Mouse (Mus musculus) forebrain, embryonic 15.5 days (tissue): ENCODE results near the gene Rnaseh2a. TPM values are rescaled to one million over a fixed set of nuclear protein-coding genes. Genes with fewer than 3 reads are reported as not detected.

Source experiments
- ATAC-seq: fragments of 200-750 bp; cut with Nextera tagmentation; replicated peaks from 2 replicates; pipeline ENCODE4 v1.8.0; 2017; ENCODE audit warnings: mild to moderate bottlenecking, moderate TSS enrichment, moderate library complexity
- H3K27ac ChIP-seq: fragments of 300-500 bp; sonication (generic); replicated peaks from 2 replicates; pipeline ENCODE4 v1.5.1; 2015; ENCODE audit warnings: mild to moderate bottlenecking, inconsistent platforms
- H3K27me3 ChIP-seq: fragments of 300-500 bp; sonication (generic); 2 replicates; pipeline ENCODE4 v1.6.1; 2015; ENCODE audit warnings: inconsistent platforms
- H3K36me3 ChIP-seq: fragments of 300-500 bp; sonication (generic); 2 replicates; pipeline ENCODE4 v1.6.1; 2015; ENCODE audit warnings: mild to moderate bottlenecking, inconsistent platforms
- H3K4me1 ChIP-seq: fragments of 300-500 bp; sonication (generic); 2 replicates; pipeline ENCODE4 v1.6.1; 2015; ENCODE audit warnings: inconsistent platforms
- H3K4me2 ChIP-seq: fragments of 300-500 bp; sonication (generic); replicated peaks from 2 replicates; pipeline ENCODE4 v1.6.1; 2015; ENCODE audit warnings: mild to moderate bottlenecking, inconsistent platforms
- H3K4me3 ChIP-seq: fragments of 300-500 bp; sonication (generic); 2 replicates; pipeline ENCODE4 v1.5.1; 2015; ENCODE audit warnings: mild to moderate bottlenecking, inconsistent platforms
- H3K9ac ChIP-seq: fragments of 300-500 bp; sonication (generic); replicated peaks from 2 replicates; pipeline ENCODE4 v1.6.1; 2015; ENCODE audit warnings: mild to moderate bottlenecking, inconsistent platforms
- H3K9me3 ChIP-seq: fragments of 300-500 bp; sonication (generic); 2 replicates; pipeline ENCODE4 v1.6.1; 2016; ENCODE audit warnings: inconsistent platforms
- WGBS: fragments of 180-500 bp; shearing (Covaris S2); methylation state at CpG from one replicate; pipeline ENCODE4 v1.1.7; 2015; ENCODE audit warnings: mixed read lengths; 5-methylcytosine and 5-hydroxymethylcytosine counted together
- polyA plus RNA-seq: library from polyadenylated mRNA; unstranded; fragments of >200 nt; fragmentation: Nextera tagmentation; extraction: Ambion mirVana; gene quantifications from 2 replicates; pipeline ENCODE4 v1.2.1, GENCODE M21; 2015

Rnaseh2a gene
- polyA plus RNA-seq, 1 experiment from 2014 or later = 98.5 TPM

DNA sequence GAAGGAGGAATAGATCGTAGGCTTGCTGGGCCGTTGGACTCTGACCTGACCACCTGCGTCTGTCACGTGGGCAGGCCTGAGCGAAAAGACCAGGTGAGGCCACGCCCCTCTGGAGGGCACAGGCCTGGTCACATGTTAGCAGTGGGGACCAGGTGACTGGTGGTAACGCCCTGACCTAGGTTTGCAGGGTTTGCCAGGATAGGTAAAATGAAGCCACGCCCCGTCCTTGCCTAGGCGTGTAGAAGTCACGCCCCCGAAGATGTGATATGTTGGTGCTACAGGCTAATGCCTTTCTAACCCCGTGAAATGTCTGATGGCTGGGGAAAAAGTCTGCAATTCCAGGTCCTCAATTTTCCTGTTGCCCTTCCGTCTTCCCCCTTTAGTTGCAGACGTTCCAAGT is 21.3 kb upstream of the Rnaseh2a start:
- peak overlapping the region; percentile 67 for H3K9ac ChIP-seq
- peak; percentile 19; the same call in 1 of the 2 replicates for ATAC-seq
- peaks cover 12% of the 10 kb centered on the region; the same call in 1 of the 2 replicates for H3K27me3 ChIP-seq
- H3K27ac ChIP-seq = peak overlapping the region; percentile 56
- no peaks in the 10 kb centered on the region for H3K9me3 ChIP-seq
- H3K4me2 ChIP-seq = peak overlapping the region; percentile 92
- under 1% methylated on average over 15 of the region's 15 CpGs for WGBS
- H3K4me1 ChIP-seq = peaks cover 20% of the 10 kb centered on the region
- H3K36me3 ChIP-seq = 0 out of 2 replicates have a peak, but pooled peaks cover 3% of the 10 kb centered on the region
- peak overlapping the region; percentile 61 for H3K4me3 ChIP-seq

DNA sequence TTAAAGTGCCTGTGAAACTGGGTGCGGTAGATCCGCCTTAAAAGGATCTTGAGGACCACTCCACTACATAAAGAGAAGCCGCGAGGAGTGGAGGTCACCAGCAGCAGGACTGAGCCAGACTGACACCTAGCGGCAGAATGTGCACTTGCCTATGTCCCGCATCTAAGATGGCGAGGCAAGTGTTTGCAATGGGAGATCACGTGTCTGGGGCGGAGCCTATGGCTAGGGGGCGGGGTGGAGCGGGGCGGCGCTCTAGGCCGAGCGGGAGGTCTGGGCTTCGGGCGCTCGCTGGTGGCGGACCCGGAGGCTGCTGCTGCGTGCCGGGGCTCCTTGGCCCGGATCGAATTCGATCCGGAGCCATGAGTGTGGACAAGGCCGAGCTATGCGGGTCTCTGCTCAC is 20.8 kb upstream of the Rnaseh2a start, which contains the start of gene Hook2:
Gene Hook2 (plus strand): TSS at position 255 of the 400 bp plus-strand sequence.
- Histone ChIP-seq H3K9ac (peak within 1 kb of the TSS; percentile 67), H3K4me1 (peaks cover 25% of the 10 kb centered on the region), H3K9me3 (no peaks in the 10 kb centered on the region), H3K27me3 (peaks cover 12% of the 10 kb centered on the region; the same call in 1 of the 2 replicates), H3K36me3 (0 out of 2 replicates have a peak, but pooled peaks cover 3% of the 10 kb centered on the region), H3K4me3 (peak within 1 kb of the TSS; percentile 61), H3K4me2 (peak within 1 kb of the TSS; percentile 92), H3K27ac (peak within 1 kb of the TSS; percentile 90)
- ATAC-seq = peak; percentile 92
- WGBS = under 1% methylated on average over 28 of the region's 28 CpGs

DNA sequence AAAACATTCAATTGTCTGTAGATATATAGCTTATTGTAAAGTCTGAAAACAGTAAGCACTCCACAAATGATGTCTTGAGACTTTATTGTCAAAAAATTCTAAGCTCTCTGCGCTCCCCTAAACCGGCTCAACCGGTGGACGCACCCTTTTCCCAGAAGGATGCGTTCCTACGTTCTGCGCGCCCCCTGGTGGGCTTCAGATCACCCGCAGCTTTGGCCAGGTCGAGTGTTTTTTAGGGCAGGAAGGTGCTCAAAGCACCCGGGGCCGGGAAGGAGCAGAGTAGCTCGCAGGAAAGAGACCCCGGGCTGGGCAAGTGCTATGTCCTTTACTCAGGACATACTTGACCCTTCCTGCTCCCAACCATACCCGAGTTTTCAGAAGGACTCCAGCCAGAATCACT is 20.2 kb upstream of the Rnaseh2a start:
- Histone ChIP-seq H3K4me3 (peak overlapping the region; percentile 61), H3K4me1 (peaks cover 30% of the 10 kb centered on the region), H3K4me2 (peak overlapping the region; percentile 92), H3K9ac (peak overlapping the region; percentile 67), H3K27me3 (peaks cover 12% of the 10 kb centered on the region; the same call in 1 of the 2 replicates), H3K27ac (peak overlapping the region; percentile 90), H3K36me3 (no peaks in the 10 kb centered on the region), H3K9me3 (no peaks in the 10 kb centered on the region)
- 0% methylated on average over 15 of the region's 15 CpGs for WGBS
- ATAC-seq = peak; percentile 58

DNA sequence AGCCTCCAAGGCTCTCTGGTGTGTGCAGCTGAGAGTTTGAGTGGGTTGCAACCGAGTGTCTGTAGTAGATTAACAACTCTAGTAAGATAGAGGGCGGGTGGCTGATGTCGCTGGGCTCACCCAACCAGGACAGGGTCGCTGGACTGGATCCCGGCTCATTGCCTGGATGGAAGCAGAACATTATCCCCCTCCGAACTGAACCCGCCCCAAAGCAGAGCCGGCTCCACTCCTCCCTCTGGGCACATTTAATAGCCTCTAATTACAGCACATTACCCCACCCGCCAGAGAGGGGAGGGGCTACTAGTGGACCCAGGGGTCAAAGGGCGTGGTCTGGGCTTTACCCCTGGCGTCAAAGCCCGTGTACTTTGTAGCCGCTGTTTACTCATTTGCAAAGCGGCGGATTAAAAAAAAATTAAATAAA is 19.8 kb upstream of the Rnaseh2a start:
- H3K4me3 ChIP-seq = peak overlapping the region; percentile 61; the same call in 1 of the 2 replicates
- ATAC-seq = no peak
- no peaks in the 10 kb centered on the region for H3K9me3 ChIP-seq
- peaks cover 34% of the 10 kb centered on the region for H3K4me1 ChIP-seq
- peaks cover 12% of the 10 kb centered on the region; the same call in 1 of the 2 replicates for H3K27me3 ChIP-seq
- peak overlapping the region; percentile 92 for H3K4me2 ChIP-seq
- no peaks in the 10 kb centered on the region for H3K36me3 ChIP-seq
- H3K9ac ChIP-seq = 0 out of 2 replicates have a peak overlapping the region, but pooled peaks have one; percentile 67
- H3K27ac ChIP-seq = no peak overlapping the region
- WGBS = 13% methylated on average over 15 of the region's 15 CpGs

DNA sequence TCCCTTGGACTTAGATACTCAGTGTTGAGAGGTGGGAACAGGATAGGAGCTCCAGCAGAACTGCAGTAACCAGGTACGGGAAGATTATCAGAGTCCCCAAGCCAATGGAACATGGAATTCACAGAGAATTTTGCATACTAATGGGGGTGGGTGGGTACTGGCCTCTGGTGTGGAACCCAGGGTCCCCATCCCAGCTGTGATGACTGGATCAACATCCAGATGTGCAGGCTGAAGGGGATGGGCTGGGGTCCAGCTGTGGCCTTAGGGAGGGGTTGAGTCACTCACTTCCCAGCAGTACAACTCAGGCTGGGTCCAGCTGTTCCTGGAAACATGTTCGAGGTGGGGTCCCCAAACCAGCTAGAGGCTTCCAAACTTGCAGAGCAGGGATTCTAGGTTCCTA is 18.3 kb upstream of the Rnaseh2a start:
- no peak overlapping the region for H3K9ac ChIP-seq

DNA sequence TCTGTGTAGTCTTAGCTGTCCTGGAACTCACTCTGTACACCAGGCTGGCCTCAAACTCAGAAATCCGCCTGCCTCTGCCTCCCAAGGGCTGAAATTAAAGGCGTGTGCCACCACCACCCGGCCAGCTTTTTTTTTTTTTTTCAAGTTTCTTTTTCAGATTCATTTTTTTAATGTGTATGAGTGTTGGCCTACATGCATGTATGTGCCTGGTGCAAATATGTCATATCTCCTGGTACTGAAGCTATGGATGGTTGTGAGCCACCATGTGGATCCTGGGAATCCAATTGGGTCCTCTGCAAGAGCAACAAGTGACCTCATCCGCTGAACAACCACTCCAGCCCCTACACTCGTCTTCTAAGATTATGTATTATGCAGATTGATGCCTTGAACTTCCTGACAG is 17.8 kb upstream of the Rnaseh2a start:
- no peak overlapping the region for H3K4me3 ChIP-seq
- 85% methylated on average over 5 of the region's 5 CpGs for WGBS

More for the DNA sequence above, 18.3 kb upstream of the Rnaseh2a start:
- Histone ChIP-seq H3K9me3 (no peaks in the 10 kb centered on the region), H3K27me3 (peaks cover 12% of the 10 kb centered on the region; the same call in 1 of the 2 replicates), H3K36me3 (no peaks in the 10 kb centered on the region), H3K4me3 (no peak overlapping the region), H3K4me2 (no peak overlapping the region), H3K27ac (no peak overlapping the region), H3K4me1 (peaks cover 34% of the 10 kb centered on the region)
- WGBS = 67% methylated on average over 2 of the region's 2 CpGs
- no peak for ATAC-seq

DNA sequence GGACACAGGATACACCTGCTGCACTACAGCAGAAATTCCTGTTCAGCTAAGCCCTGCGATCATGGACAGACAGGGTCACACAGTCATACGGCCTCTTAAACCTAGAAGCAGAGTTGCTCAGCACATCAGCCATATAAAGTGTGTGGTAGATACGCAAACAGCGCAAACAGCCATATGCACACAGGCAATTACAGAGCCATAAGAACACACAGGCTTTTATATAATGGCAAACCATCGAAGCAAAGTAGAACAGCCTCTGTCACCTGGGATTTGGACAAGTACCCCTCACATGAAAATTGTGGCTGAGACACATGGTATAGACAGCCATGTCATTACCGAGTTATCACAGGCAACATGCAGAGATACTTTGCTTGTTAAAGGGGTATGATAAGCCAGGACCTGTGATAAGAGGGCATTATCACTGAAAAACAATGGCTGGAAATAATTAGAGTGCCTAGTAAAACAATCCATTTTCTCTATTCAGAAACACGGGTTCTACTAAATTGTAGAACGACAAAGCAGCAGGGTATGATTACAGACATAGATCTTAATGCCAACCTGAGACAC is 16.9 kb upstream of the Rnaseh2a start:
- peak overlapping the region; percentile 99 for H3K4me2 ChIP-seq
- no peaks in the 10 kb centered on the region for H3K36me3 ChIP-seq
- ATAC-seq = no peak
- peak overlapping the region; percentile 85 for H3K27ac ChIP-seq
- H3K9me3 ChIP-seq = no peaks in the 10 kb centered on the region
- peaks cover 33% of the 10 kb centered on the region for H3K4me1 ChIP-seq
- peaks cover 12% of the 10 kb centered on the region; the same call in 1 of the 2 replicates for H3K27me3 ChIP-seq
- peak overlapping the region; percentile 61 for H3K9ac ChIP-seq
- peak overlapping the region; percentile 60 for H3K4me3 ChIP-seq
- WGBS = 33% methylated on average over 8 of the region's 8 CpGs

More for the DNA sequence above, 17.8 kb upstream of the Rnaseh2a start:
- Histone ChIP-seq H3K4me1 (peaks cover 34% of the 10 kb centered on the region), H3K36me3 (no peaks in the 10 kb centered on the region), H3K4me2 (no peak overlapping the region), H3K9ac (no peak overlapping the region), H3K27me3 (peaks cover 12% of the 10 kb centered on the region; the same call in 1 of the 2 replicates), H3K9me3 (no peaks in the 10 kb centered on the region), H3K27ac (no peak overlapping the region)
- no peak for ATAC-seq

DNA sequence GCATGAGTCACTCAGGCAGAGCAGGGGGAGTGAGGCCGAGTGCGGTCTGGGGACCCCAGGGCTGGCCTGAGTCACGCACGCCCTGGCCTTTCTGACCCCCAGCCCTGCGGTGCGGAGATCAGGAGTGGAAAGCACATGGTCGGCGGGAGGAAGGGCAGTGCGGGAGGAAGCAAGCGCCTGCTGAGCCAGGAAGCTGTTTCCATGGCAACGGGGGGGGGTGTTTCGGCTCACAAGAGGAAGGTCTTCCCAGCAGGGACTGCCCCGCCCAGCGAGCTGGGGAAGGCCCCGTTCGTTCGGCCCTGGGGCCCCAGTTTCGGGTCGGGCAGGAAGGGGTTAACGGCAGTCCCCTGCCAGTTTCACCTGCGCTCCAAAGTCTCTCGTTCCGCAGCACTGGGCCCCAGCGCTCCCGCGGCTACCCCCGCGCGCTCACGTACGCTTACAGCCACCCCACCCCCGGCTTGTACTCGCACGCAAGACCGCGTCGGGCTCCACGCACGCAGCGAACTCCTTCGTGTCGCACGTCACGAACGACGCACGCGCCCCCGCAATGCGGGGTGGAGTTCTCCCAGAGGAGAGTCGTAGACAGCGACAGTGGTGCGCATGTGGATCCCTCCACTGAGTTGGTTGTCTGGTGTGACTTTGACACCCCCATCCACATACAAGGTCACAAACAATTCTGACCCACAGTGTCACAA is 16.3 kb upstream of the Rnaseh2a start:
- no peaks in the 10 kb centered on the region for H3K9me3 ChIP-seq
- H3K4me3 ChIP-seq = peak overlapping the region; percentile 60
- peaks cover 12% of the 10 kb centered on the region; the same call in 1 of the 2 replicates for H3K27me3 ChIP-seq
- peak overlapping the region; percentile 85 for H3K27ac ChIP-seq
- WGBS = under 1% methylated on average over 53 of the region's 53 CpGs
- H3K36me3 ChIP-seq = no peaks in the 10 kb centered on the region
- peak overlapping the region; percentile 99 for H3K4me2 ChIP-seq
- ATAC-seq = peak; percentile 62
- H3K9ac ChIP-seq = peak overlapping the region; percentile 61
- peaks cover 32% of the 10 kb centered on the region for H3K4me1 ChIP-seq

DNA sequence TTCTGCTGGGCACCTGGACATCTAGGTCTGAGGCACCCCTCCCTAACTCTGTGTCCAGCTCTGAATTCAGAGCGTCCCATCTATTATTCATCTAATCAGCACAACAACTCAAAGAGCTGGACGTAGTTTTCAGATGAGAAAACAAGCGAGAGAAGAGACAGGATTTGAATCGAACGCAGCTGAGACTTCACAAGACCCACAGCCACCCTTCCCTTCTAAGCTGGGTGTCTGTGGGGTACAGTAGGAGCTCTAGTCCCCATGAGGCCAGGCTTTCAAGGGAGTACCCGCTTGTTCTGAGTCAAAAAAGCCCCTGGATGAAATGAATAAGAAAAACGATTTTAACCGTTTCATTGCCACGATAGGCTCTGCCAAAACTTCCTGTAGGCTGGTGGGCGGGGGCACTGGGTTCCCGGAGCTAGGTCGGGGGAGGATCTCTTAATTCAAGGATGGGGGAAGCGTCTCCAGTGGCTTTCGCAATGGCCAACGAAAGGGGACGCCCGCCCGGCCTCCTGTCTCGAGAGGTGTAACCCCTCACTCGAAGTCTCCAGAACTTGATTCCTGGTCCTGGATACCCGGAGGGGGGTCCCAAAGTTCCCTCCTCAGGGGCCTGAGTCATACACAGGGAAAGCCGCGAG is 15.6 kb upstream of the Rnaseh2a start:
- Histone ChIP-seq H3K27me3 (peaks cover 12% of the 10 kb centered on the region; the same call in 1 of the 2 replicates), H3K4me1 (peaks cover 35% of the 10 kb centered on the region)
- under 1% methylated on average over 23 of the region's 23 CpGs for WGBS

DNA sequence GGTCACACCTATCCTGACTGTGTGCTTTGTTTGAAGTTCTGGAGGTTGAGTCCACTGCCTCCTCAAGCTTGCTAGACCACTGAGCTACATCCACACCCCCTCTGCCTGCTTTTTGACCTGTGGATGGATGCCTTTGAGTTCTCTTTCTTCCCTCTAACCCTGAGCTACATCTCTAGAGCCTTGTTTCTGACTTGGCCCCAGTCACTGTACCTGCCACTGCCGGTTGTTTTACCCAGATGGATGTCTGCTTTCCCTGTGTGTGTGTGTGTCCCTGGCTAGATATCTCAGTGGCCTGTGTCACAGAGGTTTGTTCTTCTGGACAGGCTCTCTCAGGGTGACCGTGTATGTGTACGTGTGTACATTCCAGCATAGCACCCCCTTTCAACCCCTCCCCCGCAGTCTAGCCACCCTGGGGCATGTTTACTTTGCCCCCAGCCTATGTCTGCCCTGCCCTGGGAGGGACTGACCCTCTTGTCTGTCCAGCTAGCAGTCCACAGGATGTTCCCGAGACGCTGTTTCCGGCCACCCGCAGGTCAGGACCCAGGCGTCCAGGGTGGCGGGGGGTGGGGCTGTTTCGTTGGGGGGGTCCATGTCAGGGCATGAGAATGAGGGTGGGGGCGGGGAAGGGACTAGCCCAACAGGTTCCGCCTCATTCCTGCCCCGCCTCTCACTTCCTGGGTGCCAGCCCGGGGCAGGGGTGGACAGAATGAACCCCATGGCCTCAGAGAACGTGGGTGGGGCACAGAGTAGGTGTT is 14.9 kb upstream of the Rnaseh2a start:
- WGBS = 15% methylated on average over 16 of the region's 16 CpGs
- H3K9me3 ChIP-seq = no peaks in the 10 kb centered on the region
- no peak overlapping the region for H3K4me3 ChIP-seq
- H3K9ac ChIP-seq = 0 out of 2 replicates have a peak overlapping the region, but pooled peaks have one; percentile 61
- peaks cover 38% of the 10 kb centered on the region for H3K4me1 ChIP-seq
- peak overlapping the region; percentile 85; the same call in 1 of the 2 replicates for H3K27ac ChIP-seq
- H3K36me3 ChIP-seq = no peaks in the 10 kb centered on the region
- H3K4me2 ChIP-seq = peak overlapping the region; percentile 99
- H3K27me3 ChIP-seq = peaks cover 12% of the 10 kb centered on the region; the same call in 1 of the 2 replicates
- ATAC-seq = no peak

More for the DNA sequence above, 15.6 kb upstream of the Rnaseh2a start:
- Histone ChIP-seq H3K9me3 (no peaks in the 10 kb centered on the region), H3K36me3 (no peaks in the 10 kb centered on the region), H3K9ac (peak overlapping the region; percentile 61), H3K4me2 (peak overlapping the region; percentile 99), H3K27ac (peak overlapping the region; percentile 85), H3K4me3 (peak overlapping the region; percentile 60)
- ATAC-seq = no peak; the same call in 1 of the 2 replicates

DNA sequence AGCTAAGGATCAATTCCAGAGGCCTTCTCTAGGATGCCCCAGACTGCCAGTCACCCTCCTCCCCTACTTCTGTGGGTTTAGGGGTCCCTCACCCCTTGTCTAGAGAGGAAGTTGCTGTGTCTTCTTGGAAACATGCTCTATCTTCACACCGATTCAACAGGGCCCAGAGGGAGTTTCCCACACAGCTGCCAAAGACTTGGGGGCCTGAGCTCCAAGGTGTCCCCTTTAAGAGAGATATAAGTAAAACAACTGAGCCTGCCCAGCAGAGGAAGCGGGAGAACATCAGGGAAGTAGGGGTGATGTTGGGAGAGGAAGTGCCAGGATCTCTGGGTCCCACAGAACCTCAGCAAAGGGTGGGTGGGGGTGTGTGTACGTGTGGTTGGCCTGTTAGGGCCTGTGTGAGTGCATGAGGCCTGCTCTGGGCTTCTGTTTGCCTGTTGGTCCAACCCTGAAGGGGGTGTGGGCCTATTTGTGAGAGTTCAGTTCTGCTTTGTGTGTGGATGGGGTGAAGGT is 13.0 kb upstream of the Rnaseh2a start:
- no peak overlapping the region for H3K9ac ChIP-seq
- no peaks in the 10 kb centered on the region for H3K36me3 ChIP-seq
- no peak overlapping the region for H3K4me3 ChIP-seq
- peaks cover 11% of the 10 kb centered on the region; the same call in 1 of the 2 replicates for H3K27me3 ChIP-seq
- H3K4me1 ChIP-seq = peaks cover 54% of the 10 kb centered on the region
- H3K4me2 ChIP-seq = no peak overlapping the region
- WGBS = 66% methylated on average over 3 of the region's 3 CpGs
- no peak for ATAC-seq
- no peak overlapping the region for H3K27ac ChIP-seq
- no peaks in the 10 kb centered on the region for H3K9me3 ChIP-seq
